Mouse (Mus musculus) natural killer cell, adult 2 months (primary cell): Measurements from ENCODE around the gene Gdpd1.
"Not testable (repeated sequence)": the region's sequence is repeated elsewhere in the genome, so short reads cannot be mapped to it uniquely, and the experiment has no call there.

ENCODE experiments used
- DNase-seq, 2 experiments: peaks; one replicate each; pipeline ENCODE4 v3.0.0; 2022; ENCODE audit warnings: low spot score in 2 of 2

The Gdpd1 gene

GRCm38 (mm10) chr11:87073866-87074440, at the start of gene Gdpd1:
Gdpd1 (minus strand) TSS chr11:87074062.
- peak; percentile 54 to 74 for DNase-seq

DNA sequence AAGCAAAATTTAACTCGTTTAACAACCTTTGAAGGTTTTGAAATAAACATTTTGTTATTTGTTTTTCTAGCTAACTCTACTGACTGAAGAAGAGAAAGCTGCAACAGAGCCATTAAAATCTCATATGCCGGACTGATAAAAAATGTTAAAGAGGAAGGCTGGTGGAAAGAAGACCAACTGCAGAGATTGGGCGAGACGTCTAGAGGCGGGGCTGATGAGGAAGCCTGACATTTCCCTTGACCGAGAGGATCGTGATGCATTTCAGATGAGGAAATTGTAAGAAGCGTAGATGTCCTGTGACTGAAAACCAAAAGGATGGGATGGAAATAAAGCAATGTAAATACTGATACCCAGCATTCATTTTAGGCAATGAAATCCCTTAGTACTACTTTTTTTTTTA, 48.0 kb upstream of the Gdpd1 start:
- no peak for DNase-seq

GRCm38 (mm10) chr11:87110172-87110909, 36.5 kb upstream of the Gdpd1 start:
- no peak for DNase-seq

DNA sequence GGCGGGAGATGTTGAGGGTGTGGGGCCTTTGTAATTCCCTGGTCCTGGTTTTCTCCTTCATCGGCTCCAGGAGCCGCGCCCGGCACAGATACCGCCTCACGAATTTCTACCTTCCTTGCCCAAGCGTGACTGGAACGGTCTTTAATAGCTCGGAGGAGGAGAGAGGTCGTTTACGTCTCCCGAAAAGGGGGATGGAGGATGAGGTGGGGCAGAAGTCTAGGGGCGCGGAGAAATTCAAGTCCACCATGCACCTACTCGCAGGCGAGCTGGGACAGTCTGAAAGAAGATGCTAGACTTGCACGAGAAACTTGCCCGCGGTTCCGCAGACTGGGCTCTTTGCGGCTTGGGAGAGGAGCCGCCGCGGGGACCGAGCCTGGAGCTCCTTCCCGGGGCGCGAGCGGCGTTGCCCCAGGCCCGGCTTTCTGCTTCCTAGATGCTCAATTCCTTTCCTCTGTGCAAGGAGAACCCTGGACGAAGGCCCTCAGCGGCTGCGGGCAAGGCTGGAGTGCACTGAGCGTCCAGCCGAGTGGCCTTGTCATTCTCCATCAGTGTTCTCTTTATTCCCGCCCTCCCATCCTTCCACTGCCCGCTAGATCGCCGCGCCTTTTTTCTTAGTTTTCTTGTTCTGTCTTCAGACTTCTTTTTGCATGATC, 35.8 kb upstream of the Gdpd1 start:
- no peak for DNase-seq

DNA sequence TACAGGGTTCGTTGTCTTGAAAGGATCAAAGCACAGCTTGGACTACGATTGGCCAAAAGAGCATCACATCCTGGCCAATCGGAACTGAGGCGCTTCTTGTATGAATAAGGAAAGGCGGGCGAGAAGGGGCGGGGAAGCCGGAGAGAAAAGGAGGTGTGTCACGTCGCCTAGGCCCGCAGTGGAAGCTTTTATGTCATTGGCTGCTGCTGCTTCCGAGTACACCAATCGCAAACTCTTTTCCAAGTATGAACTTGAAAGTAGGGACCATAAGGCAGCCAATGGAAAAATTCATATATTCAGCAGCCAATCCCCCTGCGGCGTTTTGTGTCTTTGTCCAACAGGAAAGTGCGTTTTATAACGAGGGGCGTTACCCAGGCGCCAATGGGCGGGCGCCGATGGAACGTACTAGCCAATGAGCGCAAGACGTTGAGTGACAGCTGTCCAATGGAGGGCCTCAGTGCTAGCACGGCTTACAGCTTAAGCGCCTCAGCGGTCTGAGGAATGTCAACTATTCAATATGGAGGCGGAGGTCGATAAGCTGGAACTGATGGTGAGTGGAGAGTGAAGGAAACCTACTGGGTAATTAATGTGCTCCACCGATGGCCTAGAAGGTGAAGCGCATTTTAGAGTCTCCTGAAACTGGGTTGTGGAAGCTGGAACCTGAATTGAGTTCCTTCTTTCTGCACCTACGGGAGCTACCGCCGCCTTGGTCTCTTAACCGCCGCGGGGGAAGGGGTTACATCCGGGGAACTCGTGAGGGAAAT, 35.1 kb upstream of the Gdpd1 start, which contains the start of gene Ska2:
Gene Ska2 (plus strand): TSS at position 480 of the 764 bp plus-strand sequence.
- DNase-seq, result peak; percentile 97 to 98

DNA sequence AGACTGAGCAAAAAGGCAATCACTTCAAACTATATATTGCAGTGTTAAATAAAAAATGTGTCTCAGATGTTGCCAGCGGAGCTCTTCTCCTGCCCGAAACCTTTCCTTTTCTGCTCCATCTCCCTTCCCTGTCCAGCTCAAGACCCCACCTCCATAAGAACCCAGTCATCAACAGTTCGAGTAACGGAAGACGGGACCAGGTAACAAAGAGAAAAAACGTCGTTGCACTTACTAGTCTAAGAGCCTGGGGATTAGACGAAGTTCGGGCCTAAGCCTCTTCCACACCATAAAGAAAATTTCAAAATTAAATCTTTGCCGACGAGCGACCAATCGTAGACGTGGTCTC, 34.5 kb upstream of the Gdpd1 start, which contains the start of gene Prr11:
Gene Prr11 (minus strand): TSS at position 300 of the 346 bp plus-strand sequence.
- DNase-seq, result no peak

GRCm38 (mm10) chr11:87087142-87087541, 13.3 kb upstream of the Gdpd1 start:
- no peak for DNase-seq

GRCm38 (mm10) chr11:87086290-87086984, 12.6 kb upstream of the Gdpd1 start, which contains the start of gene Smg8:
Smg8 (minus strand) TSS chr11:87086774.
- peak; percentile 77 to 81 for DNase-seq

- DNase-seq, result no peak
These were observed 11.6 kb upstream of the Gdpd1 start for GRCm38 (mm10) chr11:87085461-87085860.

DNA sequence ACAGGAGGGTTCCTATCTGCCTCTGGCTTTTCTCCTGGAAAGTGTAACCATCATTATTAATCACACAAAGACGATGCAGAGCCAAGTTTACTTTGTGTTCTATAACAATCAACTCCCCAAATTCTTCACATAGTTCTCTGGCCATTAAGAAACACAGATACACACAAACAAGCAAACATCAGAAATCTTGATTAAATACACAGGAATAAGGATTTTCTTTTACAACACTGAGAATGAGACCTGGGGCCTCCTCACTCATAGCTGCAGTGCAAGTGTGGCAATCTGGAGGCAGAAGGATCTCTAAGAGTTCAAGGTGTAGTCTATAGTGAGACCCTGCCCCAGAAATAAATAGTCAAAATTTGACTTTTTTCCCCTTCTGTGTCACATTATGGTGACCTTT, 9.8 kb upstream of the Gdpd1 start:
- DNase-seq, result no peak

DNA sequence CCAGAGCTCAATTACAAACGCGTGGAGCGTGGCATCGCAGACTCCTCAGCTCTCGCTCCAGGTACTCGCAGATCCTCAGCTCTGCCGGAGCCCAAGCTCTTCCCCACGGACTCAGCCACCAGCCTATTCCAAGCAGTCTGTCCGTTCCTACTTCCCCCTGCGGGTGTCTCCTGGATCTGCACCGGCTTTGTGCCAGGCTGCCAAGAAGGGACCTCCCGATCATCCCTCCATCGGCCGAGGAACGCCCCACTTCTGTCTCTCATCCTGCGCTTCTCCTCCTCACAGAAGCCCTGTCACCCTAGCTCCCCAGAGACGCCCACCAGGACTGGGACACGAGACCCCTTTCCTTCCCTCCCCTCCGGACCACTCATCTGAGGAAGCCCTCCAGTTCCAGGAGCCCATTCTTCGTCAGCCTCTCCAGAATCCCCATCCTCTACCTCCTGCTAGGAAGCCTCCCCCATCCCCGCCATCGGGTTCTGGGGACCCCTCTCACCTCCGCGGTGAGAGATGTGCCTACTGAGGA, 458 bp downstream of the Gdpd1 start:
- DNase-seq, result peak; percentile 9 to 11

- DNase-seq, result no peak
These were observed 11.8 kb downstream of the Gdpd1 start for GRCm38 (mm10) chr11:87062087-87062486.

DNA sequence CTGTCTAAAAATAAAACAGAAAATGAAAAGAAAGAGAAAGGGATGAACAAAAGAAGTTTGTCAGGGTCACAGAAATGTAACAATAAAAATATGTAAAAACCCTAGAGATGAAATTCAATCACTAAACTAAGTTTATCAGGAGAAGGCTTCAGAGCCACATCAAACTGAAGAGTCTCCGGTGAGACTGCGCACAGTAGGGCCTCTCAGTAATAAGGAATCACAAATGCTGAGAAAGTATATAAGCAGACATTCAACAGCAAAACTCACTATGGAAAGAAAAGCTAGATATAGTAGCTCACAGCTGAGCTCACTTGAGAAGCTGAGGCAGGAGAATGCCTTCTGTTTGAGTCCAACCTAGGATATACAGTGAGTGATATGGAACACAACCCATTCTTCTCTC, 13.5 kb downstream of the Gdpd1 start:
- no peak for DNase-seq

DNA sequence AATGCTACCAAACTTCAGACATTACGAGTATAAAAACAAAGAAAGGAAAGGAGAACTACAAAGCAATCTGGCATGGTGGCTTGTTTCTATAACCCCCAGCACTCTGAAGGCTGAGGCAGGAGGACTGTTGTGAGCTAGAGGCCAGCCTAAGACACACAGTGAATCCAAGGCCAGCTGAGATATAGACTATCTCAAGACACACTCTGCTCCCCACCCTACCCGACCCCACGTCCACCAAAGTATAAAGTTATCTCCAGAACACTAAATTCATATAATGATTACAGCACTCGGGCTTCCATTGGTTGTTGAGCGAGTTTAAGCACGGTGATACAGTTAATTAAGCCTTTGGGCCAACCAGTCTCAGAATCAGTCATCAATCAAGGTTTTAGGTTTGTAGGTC, 17.6 kb downstream of the Gdpd1 start:
- DNase-seq, result no peak

- DNase-seq, result not testable (repeated sequence)
These were observed 25.0 kb downstream of the Gdpd1 start for GRCm38 (mm10) chr11:87048900-87049299.

- no peak for DNase-seq
These were observed 26.9 kb downstream of the Gdpd1 start for GRCm38 (mm10) chr11:87046968-87047367.

DNA sequence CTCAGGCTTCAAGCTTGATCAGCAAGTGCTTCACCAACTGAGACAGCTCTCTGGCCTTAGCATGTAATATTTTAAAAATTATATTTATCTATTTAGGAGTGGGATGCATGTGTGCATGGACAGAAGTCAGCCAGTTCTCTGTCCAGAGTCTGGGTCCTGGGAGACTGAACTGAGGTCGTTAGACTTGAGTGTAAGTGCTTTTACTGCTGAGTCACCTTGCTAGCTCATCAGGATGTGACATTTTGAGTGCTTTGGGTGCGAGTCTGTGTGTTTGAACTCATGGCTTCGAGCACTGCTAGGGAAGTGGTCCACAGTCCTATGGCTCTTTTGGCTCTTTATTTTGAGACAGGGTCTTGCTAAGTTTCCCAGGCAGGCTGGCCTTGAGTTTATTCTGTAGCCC, 30.8 kb downstream of the Gdpd1 start:
- no peak for DNase-seq

DNA sequence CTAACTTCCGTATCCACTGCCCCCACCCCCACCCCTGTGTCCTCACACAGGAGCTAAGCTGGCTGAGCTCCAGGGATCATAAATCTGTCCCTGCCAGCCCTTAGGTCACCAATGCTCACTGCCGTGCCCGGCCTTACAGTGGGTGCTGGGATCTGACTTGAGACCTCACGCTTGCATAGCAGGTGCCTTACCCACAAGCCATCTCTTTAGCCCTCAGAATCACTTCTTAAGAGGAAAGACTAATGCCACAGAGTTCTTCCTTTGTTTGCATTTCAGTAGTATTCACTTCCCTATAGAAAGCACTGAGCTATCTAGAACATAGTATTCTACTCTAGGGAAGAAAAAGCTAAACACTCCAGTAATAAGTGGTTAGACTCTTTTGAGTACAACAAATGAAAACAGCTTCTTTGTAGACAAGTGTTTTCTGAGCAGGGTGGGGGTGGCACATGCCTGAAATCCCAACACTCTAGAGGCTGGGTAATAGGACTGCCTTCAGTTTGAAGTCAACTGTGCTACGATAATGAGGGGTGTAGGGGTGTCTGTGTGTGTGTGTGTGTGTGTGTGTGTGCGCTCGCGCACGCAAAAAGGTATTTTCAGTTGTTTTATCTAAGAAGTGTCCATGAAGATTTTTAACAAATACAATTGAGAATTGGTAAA, 34.4 kb downstream of the Gdpd1 start:
- no peak for DNase-seq

DNA sequence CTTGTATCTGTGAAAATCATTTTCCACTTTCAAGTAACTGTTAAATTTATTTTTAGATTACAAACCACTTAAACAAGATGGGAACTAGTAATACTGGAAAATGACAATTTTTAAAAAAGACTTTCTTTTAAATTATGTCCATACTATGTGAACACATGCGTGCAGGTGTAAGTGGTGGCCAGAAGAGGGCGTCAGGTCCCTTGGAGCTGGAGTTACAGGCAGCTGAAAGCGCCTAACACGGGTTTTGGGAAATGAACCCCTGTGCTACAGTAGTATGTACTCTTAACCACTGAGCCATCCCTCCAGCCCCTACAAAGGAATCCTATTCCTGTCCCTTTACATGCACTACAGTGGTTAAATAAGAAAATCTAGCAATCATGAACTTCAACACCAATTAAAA, 37.7 kb downstream of the Gdpd1 start:
- no peak for DNase-seq

DNA sequence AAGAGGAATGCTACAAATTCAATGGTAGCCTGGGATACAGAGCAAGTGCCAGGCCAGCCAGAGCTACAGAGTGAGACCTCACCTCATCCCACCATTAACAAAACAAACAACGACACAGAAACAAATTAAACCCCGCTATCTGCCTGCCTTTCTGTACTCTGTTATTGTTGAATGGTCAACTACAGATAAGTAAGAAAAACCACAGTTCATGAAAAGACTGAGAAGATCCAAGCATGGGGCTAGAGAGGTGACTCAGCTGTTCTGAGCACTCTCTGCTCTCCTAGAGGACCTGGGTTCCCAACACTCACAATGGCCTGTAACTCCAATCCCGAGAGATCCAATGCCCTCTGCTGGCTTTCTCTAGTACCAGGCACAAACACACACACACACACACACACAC, 45.6 kb downstream of the Gdpd1 start:
- no peak for DNase-seq
